Mouse (Mus musculus) kidney, postnatal 36 days (tissue): ENCODE data around the gene Naa20.

Source experiments
- DNase-seq, 2 experiments: peaks; one replicate each; pipeline ENCODE4 v3.0.0; 2021 to 2022; ENCODE audit warnings: mixed read lengths in 2 of 2

Gene Naa20

GRCm38 (mm10) chr2:145952726-145953125 is 50.8 kb downstream of the Naa20 start:
- no peak for DNase-seq

- DNase-seq = no peak
Observed at GRCm38 (mm10) chr2:145955844-145956243, 53.9 kb downstream of the Naa20 start.

- no peak for DNase-seq
Observed at GRCm38 (mm10) chr2:145956318-145956717, 54.4 kb downstream of the Naa20 start.

- DNase-seq = peak; percentile 8 to 18
Observed at GRCm38 (mm10) chr2:145957450-145957849, 55.6 kb downstream of the Naa20 start.

GRCm38 (mm10) chr2:145958097-145958496 is 56.2 kb downstream of the Naa20 start:
- DNase-seq = no peak

- DNase-seq = no peak
Observed at GRCm38 (mm10) chr2:145958551-145958950, 56.7 kb downstream of the Naa20 start.

- no peak for DNase-seq
Observed at GRCm38 (mm10) chr2:145961861-145962260, 60.0 kb downstream of the Naa20 start.
